Mouse (Mus musculus) retina, adult 2 months (tissue): ENCODE results near the gene Npvf.
A peak's percentile ranks its signal among the peaks of the same experiment; 100 is the strongest.

Experiments
- DNase-seq: peaks from one replicate; pipeline ENCODE4 v3.0.0-alpha.2; 2012; ENCODE audit warnings: low read depth, low spot score

Gene Npvf

GRCm38 (mm10) chr6:50654356-50654755, at the start of gene Npvf:
Gene Npvf, minus strand, starts transcription at chr6:50654439.
- DNase-seq, result no peak

GRCm38 (mm10) chr6:50689121-50689815, 35.0 kb upstream of the Npvf start:
- no peak for DNase-seq

GRCm38 (mm10) chr6:50684646-50685415, 30.6 kb upstream of the Npvf start:
- no peak for DNase-seq

GRCm38 (mm10) chr6:50681491-50681890, 27.3 kb upstream of the Npvf start:
- DNase-seq, result no peak

GRCm38 (mm10) chr6:50680224-50681215, 26.3 kb upstream of the Npvf start:
- DNase-seq, result no peak

- no peak for DNase-seq
Measured at GRCm38 (mm10) chr6:50679486-50679828, 25.2 kb upstream of the Npvf start.

- peak; percentile 33 for DNase-seq
Measured at GRCm38 (mm10) chr6:50678826-50679485, 24.7 kb upstream of the Npvf start.

GRCm38 (mm10) chr6:50671191-50671590, 17.0 kb upstream of the Npvf start:
- no peak for DNase-seq

GRCm38 (mm10) chr6:50666937-50667336, 12.7 kb upstream of the Npvf start:
- no peak for DNase-seq

- no peak for DNase-seq
Measured at GRCm38 (mm10) chr6:50665020-50665419, 10.8 kb upstream of the Npvf start.

GRCm38 (mm10) chr6:50664193-50664592, 10.0 kb upstream of the Npvf start:
- DNase-seq, result no peak

- DNase-seq, result peak; percentile 16
Measured at GRCm38 (mm10) chr6:50662925-50663583, 8.8 kb upstream of the Npvf start.

- DNase-seq, result no peak
Measured at GRCm38 (mm10) chr6:50661729-50662128, 7.5 kb upstream of the Npvf start.

GRCm38 (mm10) chr6:50658466-50658865, 4.2 kb upstream of the Npvf start:
- no peak for DNase-seq

- no peak for DNase-seq
Measured at GRCm38 (mm10) chr6:50658018-50658417, 3.8 kb upstream of the Npvf start.

- DNase-seq, result no peak
Measured at GRCm38 (mm10) chr6:50656426-50656825, 2.2 kb upstream of the Npvf start.

- no peak for DNase-seq
Measured at GRCm38 (mm10) chr6:50655925-50656324, 1.7 kb upstream of the Npvf start.

- no peak for DNase-seq
Measured at GRCm38 (mm10) chr6:50647656-50648055, 6.6 kb downstream of the Npvf start.

- DNase-seq, result no peak
Measured at GRCm38 (mm10) chr6:50646659-50647058, 7.6 kb downstream of the Npvf start.

- no peak for DNase-seq
Measured at GRCm38 (mm10) chr6:50644701-50645100, 9.5 kb downstream of the Npvf start.

GRCm38 (mm10) chr6:50641898-50642297, 12.3 kb downstream of the Npvf start:
- DNase-seq, result no peak
